Mouse (Mus musculus) heart, embryonic 12.5 days (tissue): ENCODE measurements around the gene Lrrc74b. TPM values are rescaled to one million over a fixed set of nuclear protein-coding genes. Genes with fewer than 3 reads are reported as not detected.
"Not testable (repeated sequence)": the region's sequence is repeated elsewhere in the genome, so short reads cannot be mapped to it uniquely, and the experiment has no call there.

Experiments used
- ATAC-seq: fragments of 200-750 bp; cut with Nextera tagmentation; 2 replicates; pipeline ENCODE4 v1.8.0; 2017; ENCODE audit warnings: moderate TSS enrichment, moderate library complexity; ENCODE audit not compliant: insufficient number of reproducible peaks, low FRiP score
- H3K27ac ChIP-seq: fragments of 300-500 bp; sonication (generic); 2 replicates; pipeline ENCODE4 v1.5.1; 2016; ENCODE audit warnings: mild to moderate bottlenecking, moderate library complexity; ENCODE audit not compliant: poor library complexity, severe bottlenecking
- H3K27me3 ChIP-seq: fragments of 300-500 bp; sonication (generic); replicated peaks from 2 replicates; pipeline ENCODE4 v1.6.1; 2016; ENCODE audit warnings: mild to moderate bottlenecking, moderate library complexity
- H3K36me3 ChIP-seq: fragments of 300-500 bp; sonication (generic); 2 replicates; pipeline ENCODE4 v1.6.1; 2016; ENCODE audit warnings: mild to moderate bottlenecking, moderate library complexity
- H3K4me1 ChIP-seq: fragments of 300-500 bp; sonication (generic); replicated peaks from 2 replicates; pipeline ENCODE4 v1.6.1; 2016; ENCODE audit warnings: mild to moderate bottlenecking
- H3K4me2 ChIP-seq: fragments of 300-500 bp; sonication (generic); 2 replicates; pipeline ENCODE4 v1.6.1; 2016; ENCODE audit warnings: mild to moderate bottlenecking, moderate library complexity
- H3K4me3 ChIP-seq: fragments of 300-500 bp; sonication (generic); 2 replicates; pipeline ENCODE4 v1.5.1; 2016; ENCODE audit warnings: mild to moderate bottlenecking
- H3K9ac ChIP-seq: fragments of 300-500 bp; sonication (generic); 2 replicates; pipeline ENCODE4 v1.6.1; 2016; ENCODE audit warnings: mild to moderate bottlenecking, moderate library complexity
- H3K9me3 ChIP-seq: fragments of 300-500 bp; sonication (generic); replicated peaks from 2 replicates; pipeline ENCODE4 v1.6.1; 2016; ENCODE audit warnings: mild to moderate bottlenecking, moderate library complexity
- WGBS: fragments of 180-500 bp; shearing (Covaris S2); methylation state at CpG from one replicate; pipeline ENCODE4 v1.1.7; 2016; 5-methylcytosine and 5-hydroxymethylcytosine counted together
- polyA plus RNA-seq: library from polyadenylated mRNA; unstranded; fragments of >200 nt; fragmentation: Nextera tagmentation; extraction: Ambion mirVana; gene quantifications from 2 replicates; pipeline ENCODE4 v1.2.1, GENCODE M21; 2016

Gene Lrrc74b
- polyA plus RNA-seq, 1 experiment from 2014 or later: 0.23 TPM

DNA sequence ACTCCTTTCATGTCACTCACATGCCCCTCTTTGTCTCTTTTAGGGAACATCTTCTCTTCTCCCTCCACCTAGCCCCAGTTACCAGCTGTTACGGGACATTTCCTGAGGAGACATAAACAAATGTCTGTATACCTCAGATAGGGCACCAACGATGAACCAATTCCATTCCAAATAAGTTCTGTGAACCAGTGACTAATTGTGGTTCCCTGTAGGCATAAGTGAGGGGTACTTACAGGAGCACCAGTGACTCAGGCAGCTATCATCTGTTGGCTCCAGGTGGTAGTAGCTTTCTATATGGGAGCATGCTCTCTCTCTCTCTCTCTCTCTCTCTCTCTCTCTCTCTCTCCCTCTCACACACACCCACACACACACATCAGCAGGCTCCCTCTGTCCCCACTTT is 3.2 kb upstream of the Lrrc74b start:
- Histone ChIP-seq H3K27ac (no peak overlapping the region), H3K9me3 (no peaks in the 10 kb centered on the region), H3K27me3 (peaks cover 17% of the 10 kb centered on the region), H3K4me2 (no peak overlapping the region), H3K9ac (no peak overlapping the region), H3K36me3 (no peaks in the 10 kb centered on the region), H3K4me1 (peaks cover 24% of the 10 kb centered on the region), H3K4me3 (no peak overlapping the region)
- whole genome bisulfite sequencing: 52% methylated on average over 2 of the region's 2 CpGs
- no peak for ATAC-seq

DNA sequence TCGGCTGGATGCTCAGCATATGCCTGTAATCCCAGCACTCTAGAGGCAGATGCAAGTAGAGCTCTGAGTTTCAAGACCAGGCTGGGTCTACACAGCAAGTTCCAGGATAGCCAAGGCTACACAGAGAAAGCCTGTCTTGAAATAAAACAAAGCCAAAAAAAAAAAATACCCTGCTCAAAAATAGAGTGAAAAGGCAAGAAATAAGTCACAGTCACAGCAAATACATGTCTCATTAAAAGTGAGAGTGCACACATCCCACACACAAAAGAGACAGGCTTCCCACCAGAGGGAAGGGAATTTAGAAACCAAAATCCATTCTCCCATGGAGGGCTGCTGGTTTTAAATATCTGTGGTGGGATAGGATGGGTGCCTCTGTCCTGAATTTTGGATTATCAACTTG is 2.5 kb upstream of the Lrrc74b start:
- H3K36me3 ChIP-seq: no peaks in the 10 kb centered on the region
- ATAC-seq: no peak
- H3K9me3 ChIP-seq: no peaks in the 10 kb centered on the region
- peaks cover 17% of the 10 kb centered on the region for H3K27me3 ChIP-seq
- WGBS: 44% methylated on average over 1 of the region's 1 CpGs
- no peak overlapping the region for H3K4me2 ChIP-seq
- no peak overlapping the region for H3K27ac ChIP-seq
- no peak overlapping the region for H3K4me3 ChIP-seq
- peaks cover 31% of the 10 kb centered on the region for H3K4me1 ChIP-seq
- H3K9ac ChIP-seq: no peak overlapping the region

DNA sequence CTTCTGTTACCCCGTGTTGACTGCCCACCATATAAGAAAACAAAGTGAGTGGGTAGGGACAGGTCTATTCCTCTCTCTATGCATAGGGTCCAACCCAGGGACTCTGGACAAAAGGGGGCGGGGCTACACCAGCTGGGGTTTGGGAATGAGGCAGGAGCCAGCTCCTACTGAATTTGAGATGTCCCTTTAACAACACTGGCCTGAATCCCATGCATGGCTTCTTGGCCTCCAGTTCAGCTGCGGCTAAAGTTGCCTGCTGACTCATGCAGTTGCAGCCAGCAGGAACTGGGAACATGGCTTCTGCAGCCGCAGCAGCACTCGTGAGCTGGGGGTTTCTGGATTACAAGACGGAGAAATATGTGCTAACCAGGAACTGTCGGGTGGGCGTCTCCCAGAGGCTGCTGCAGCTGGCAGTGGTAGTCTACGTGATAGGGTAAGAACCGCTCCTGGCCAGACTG is 733 bp upstream of the Lrrc74b start, which contains the start of gene P2rx6:
Gene P2rx6 (plus strand): TSS at position 135 of the 458 bp plus-strand sequence.
- Histone ChIP-seq H3K4me1 (peaks cover 37% of the 10 kb centered on the region), H3K27ac (peak within 1 kb of the TSS; percentile 48; the same call in 1 of the 2 replicates), H3K9ac (peak within 1 kb of the TSS; percentile 58), H3K36me3 (no peaks in the 10 kb centered on the region), H3K27me3 (peaks cover 12% of the 10 kb centered on the region), H3K4me2 (peak within 1 kb of the TSS; percentile 72), H3K9me3 (no peaks in the 10 kb centered on the region), H3K4me3 (peak within 1 kb of the TSS; percentile 45)
- 2% methylated on average over 10 of the region's 10 CpGs for WGBS
- peak; percentile 28; the same call in 1 of the 2 replicates for ATAC-seq

DNA sequence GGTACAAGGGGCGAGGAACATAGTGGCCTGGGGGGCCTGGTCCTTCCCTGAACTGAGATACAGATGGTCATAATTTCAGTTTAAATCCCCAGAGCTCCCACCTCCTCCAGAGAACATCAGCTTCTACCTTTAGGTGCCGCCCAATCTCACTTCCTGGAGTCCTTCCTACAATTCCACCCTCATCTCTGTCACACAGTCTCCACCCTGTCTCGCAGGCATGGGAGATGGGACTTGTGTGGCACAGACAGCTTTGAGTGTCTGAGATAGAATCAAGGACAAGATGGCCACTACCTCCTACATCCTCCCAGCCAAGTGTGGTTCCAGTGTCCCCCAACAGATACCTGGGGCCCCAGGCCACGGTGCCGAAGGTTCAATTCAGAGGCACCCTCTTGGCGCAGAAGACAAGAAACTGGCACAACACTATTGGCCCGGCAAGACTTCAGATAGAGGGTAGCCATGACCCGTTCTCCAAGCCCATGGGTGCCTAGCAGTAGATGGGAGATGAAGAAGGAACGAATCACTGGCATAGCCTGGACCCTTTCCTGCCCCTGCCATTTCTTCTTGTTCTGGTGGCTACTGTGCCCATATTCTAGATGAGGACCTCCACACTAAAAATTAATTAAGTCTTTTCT is 1.5 kb downstream of the Lrrc74b start:
- Histone ChIP-seq H3K27ac (no peak overlapping the region), H3K4me3 (0 out of 2 replicates have a peak overlapping the region, but pooled peaks have one; percentile 9), H3K4me2 (peak overlapping the region; percentile 59), H3K27me3 (peaks cover 8% of the 10 kb centered on the region; the same call in 1 of the 2 replicates), H3K9me3 (no peaks in the 10 kb centered on the region), H3K9ac (no peak overlapping the region), H3K4me1 (peaks cover 50% of the 10 kb centered on the region), H3K36me3 (no peaks in the 10 kb centered on the region)
- ATAC-seq: no peak
- 63% methylated on average over 9 of the region's 9 CpGs for WGBS

DNA sequence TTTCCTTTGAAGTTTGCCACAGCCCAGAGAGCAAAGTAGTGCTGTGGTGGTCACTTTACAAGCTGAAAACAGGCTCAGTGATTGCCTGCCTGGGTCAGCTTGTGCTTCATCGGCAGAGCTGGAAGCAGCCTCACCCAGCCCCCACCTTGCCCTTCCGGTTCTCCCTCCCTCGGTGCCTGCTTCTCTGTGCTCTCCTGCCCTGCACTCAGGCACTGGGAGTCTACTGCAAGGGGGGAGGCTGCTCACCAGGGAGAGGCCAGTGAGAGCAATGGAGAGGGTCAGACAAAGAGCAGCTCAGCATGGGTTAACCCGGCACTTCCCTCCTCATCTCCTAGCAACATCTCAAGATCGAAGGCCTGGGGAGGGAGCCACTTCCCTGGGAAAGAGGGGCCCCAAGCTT is 2.2 kb downstream of the Lrrc74b start:
- H3K4me2 ChIP-seq: peak overlapping the region; percentile 59
- no peaks in the 10 kb centered on the region for H3K36me3 ChIP-seq
- peaks cover 57% of the 10 kb centered on the region for H3K4me1 ChIP-seq
- H3K4me3 ChIP-seq: peak overlapping the region; percentile 9; the same call in 1 of the 2 replicates
- no peaks in the 10 kb centered on the region for H3K9me3 ChIP-seq
- H3K27ac ChIP-seq: peak overlapping the region; percentile 30; the same call in 1 of the 2 replicates
- WGBS: 3% methylated on average over 5 of the region's 5 CpGs
- peaks cover 6% of the 10 kb centered on the region; the same call in 1 of the 2 replicates for H3K27me3 ChIP-seq
- ATAC-seq: peak; percentile 26; the same call in 1 of the 2 replicates
- H3K9ac ChIP-seq: peak overlapping the region; percentile 27; the same call in 1 of the 2 replicates

DNA sequence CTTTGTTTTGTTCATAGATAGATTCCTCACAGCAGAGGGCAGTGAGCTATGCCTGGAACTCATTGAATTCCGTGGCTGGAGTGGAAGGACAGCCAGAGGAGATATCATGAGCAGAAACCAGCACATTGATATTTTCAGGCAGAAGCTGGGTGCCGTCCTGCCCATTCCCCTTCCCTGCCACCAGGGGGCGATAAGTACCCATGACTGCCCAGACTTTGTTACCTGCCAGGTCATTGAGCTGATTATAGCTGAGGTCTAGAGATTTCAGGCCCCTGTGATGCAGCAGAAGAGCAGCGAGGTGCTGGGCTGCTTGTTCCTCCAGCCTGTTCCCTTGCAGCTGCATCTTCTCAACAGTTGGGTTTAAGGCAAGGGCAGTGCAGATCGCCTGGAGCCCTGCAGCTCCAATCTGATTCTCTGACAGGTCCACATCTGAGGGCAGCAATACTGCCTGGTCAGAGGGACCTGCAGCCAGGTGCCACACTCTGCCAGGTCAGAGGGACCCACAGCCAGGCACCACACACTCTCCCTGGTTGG is 3.0 kb downstream of the Lrrc74b start:
- H3K9me3 ChIP-seq: no peaks in the 10 kb centered on the region
- H3K4me2 ChIP-seq: peak overlapping the region; percentile 59
- no peaks in the 10 kb centered on the region for H3K36me3 ChIP-seq
- peak overlapping the region; percentile 30; the same call in 1 of the 2 replicates for H3K27ac ChIP-seq
- H3K4me3 ChIP-seq: peak overlapping the region; percentile 12; the same call in 1 of the 2 replicates
- H3K4me1 ChIP-seq: peaks cover 61% of the 10 kb centered on the region
- peaks cover 4% of the 10 kb centered on the region; the same call in 1 of the 2 replicates for H3K27me3 ChIP-seq
- no peak for ATAC-seq
- peak overlapping the region; percentile 27; the same call in 1 of the 2 replicates for H3K9ac ChIP-seq
- WGBS: 0% methylated on average over 5 of the region's 5 CpGs

DNA sequence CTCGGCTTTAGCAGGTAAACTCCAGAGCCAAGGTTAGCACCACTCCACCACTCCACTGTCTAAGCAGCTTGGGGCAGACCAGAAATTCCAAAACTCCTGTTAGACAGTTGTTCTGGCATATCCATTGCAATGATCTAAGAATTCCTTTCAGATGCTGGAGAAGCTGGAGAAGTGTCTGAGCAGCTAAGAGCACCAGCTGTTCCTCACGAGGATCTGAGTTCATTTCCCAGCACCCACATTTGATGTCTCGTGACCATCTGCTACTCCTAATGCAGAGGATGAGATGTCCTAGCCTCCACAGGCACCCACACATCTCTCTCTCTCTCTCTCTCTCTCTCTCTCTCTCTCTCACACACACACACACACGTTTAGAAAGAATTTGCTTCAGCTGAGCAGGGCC is 4.1 kb downstream of the Lrrc74b start:
- H3K27ac ChIP-seq: no peak overlapping the region
- no peaks in the 10 kb centered on the region for H3K27me3 ChIP-seq
- no peak overlapping the region for H3K9ac ChIP-seq
- 67% methylated on average over 4 of the region's 4 CpGs for WGBS
- H3K4me1 ChIP-seq: peaks cover 56% of the 10 kb centered on the region
- H3K36me3 ChIP-seq: no peaks in the 10 kb centered on the region
- ATAC-seq: no peak
- no peak overlapping the region for H3K4me2 ChIP-seq
- H3K4me3 ChIP-seq: no peak overlapping the region
- H3K9me3 ChIP-seq: no peaks in the 10 kb centered on the region

DNA sequence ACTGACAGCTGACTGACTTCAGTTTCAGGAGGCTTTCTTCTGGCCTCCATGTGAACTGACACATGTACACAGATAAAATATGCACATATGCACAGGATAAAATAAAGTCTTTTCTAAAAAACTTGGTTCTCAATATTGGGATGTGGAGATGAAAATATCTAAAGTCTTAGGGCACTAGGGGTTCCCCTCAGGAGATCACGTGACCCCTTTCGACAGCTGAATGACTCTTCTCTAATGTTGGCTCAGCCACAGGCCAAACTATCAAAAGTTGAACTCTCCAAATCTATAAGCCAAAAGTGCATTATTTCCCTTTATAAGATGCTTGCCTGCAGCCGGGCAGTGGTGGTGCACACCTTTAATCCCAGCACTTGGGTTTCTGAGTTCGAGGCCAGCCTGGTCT is 4.9 kb downstream of the Lrrc74b start:
- Histone ChIP-seq H3K4me3 (no peak overlapping the region), H3K4me1 (peaks cover 48% of the 10 kb centered on the region), H3K4me2 (no peak overlapping the region), H3K27me3 (no peaks in the 10 kb centered on the region), H3K27ac (no peak overlapping the region), H3K36me3 (no peaks in the 10 kb centered on the region), H3K9ac (no peak overlapping the region), H3K9me3 (no peaks in the 10 kb centered on the region)
- WGBS: 80% methylated on average over 4 of the region's 4 CpGs
- no peak for ATAC-seq

DNA sequence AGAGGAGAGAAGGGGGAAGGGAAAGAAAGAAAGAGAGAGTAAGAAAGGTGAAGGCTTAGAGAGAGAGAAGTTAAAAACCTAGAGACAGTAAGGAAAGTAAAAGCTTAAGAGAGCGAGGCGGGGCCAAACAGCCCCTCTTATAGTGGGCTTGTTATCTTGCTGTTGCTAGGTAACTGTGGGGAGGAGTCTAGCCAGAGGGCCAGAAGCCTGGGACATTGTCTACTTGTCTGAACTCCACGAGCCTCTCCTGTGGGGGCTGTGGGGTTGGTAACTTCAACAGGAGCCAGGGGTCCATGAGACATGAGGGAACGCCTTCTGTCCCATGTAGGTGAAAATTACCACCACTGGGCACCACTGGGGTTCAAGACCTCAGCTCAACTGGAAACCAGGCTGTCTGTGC is 6.3 kb downstream of the Lrrc74b start:
- 8% methylated on average over 4 of the region's 4 CpGs for WGBS
- ATAC-seq: peak; percentile 73
- peaks cover 41% of the 10 kb centered on the region for H3K4me1 ChIP-seq
- H3K36me3 ChIP-seq, H3K9ac ChIP-seq, H3K27me3 ChIP-seq, H3K9me3 ChIP-seq: not testable (repeated sequence)
- H3K4me3 ChIP-seq: peak overlapping the region; percentile 32; the same call in 1 of the 2 replicates
- peak overlapping the region; percentile 92 for H3K27ac ChIP-seq
- H3K4me2 ChIP-seq: peak overlapping the region; percentile 69

DNA sequence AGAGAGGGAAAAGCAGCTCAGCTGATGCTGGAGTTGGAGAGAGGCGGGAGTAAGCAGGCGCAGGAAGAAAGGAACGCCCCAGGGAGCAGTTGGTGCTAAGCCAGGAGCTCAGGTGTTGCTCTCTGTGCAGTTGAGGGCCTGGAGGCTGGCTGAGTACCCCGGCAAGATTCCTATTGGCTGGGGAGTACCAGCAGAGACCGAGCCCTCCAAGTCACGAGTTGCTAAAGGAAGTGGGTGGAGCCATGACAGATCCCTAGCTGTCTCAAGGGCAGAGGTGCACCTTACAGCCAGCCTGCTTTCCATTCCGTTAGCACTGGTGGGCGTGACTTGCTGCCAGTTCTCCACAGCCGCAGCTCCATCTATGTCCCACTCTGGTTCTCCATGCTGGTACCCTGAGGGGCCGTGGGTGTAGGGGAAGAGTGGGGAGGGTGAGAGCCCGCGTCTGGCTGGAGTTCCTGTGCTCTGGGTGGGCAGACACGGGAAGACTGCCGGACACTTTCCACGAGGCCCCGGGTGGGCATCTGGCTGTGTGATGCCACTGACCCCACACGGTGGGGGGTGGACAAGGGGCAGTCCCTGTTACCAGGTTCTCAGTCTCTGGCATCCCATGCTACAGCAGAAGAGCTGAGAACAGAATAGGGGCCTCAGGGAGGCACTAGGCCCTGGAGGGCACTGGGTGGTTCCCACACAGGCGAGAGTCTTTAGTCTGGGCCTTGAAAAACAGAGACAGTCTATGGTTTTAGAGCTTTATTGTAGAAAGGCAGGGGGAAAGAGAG is 6.9 kb downstream of the Lrrc74b start:
- no peaks in the 10 kb centered on the region for H3K9me3 ChIP-seq
- peak overlapping the region; percentile 53; the same call in 1 of the 2 replicates for H3K9ac ChIP-seq
- peak overlapping the region; percentile 92 for H3K27ac ChIP-seq
- WGBS: 6% methylated on average over 18 of the region's 18 CpGs
- no peaks in the 10 kb centered on the region for H3K27me3 ChIP-seq
- H3K4me3 ChIP-seq: peak overlapping the region; percentile 32
- no peaks in the 10 kb centered on the region for H3K36me3 ChIP-seq
- peak overlapping the region; percentile 69 for H3K4me2 ChIP-seq
- ATAC-seq: peak; percentile 89
- peaks cover 35% of the 10 kb centered on the region for H3K4me1 ChIP-seq

DNA sequence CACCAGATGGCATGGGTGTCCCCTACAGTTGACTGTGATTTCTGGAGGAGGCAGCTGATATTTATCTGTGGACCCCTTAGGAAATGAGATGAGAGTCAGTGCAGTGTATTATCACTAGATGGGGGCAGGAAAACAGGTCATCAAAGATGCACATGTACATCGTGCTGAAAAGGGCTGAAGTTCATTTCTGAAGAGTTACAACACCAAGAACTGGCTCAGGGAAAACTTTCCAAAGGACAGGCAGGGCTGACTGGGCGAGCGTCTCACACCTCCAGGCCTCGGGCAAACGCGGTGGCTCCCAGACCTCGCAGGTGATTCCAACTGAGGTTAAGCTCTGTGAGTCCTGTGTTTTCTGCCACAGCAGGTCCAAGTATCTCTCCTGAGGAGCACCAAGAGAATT is 8.2 kb downstream of the Lrrc74b start:
- Histone ChIP-seq H3K27me3 (no peaks in the 10 kb centered on the region), H3K4me1 (peaks cover 24% of the 10 kb centered on the region), H3K9me3 (no peaks in the 10 kb centered on the region), H3K4me3 (no peak overlapping the region), H3K36me3 (no peaks in the 10 kb centered on the region), H3K9ac (no peak overlapping the region), H3K27ac (no peak overlapping the region), H3K4me2 (no peak overlapping the region)
- 65% methylated on average over 7 of the region's 7 CpGs for WGBS
- ATAC-seq: no peak
